ENCODE assay signal across 15 mouse cellular contexts in the genomic region with DNA sequence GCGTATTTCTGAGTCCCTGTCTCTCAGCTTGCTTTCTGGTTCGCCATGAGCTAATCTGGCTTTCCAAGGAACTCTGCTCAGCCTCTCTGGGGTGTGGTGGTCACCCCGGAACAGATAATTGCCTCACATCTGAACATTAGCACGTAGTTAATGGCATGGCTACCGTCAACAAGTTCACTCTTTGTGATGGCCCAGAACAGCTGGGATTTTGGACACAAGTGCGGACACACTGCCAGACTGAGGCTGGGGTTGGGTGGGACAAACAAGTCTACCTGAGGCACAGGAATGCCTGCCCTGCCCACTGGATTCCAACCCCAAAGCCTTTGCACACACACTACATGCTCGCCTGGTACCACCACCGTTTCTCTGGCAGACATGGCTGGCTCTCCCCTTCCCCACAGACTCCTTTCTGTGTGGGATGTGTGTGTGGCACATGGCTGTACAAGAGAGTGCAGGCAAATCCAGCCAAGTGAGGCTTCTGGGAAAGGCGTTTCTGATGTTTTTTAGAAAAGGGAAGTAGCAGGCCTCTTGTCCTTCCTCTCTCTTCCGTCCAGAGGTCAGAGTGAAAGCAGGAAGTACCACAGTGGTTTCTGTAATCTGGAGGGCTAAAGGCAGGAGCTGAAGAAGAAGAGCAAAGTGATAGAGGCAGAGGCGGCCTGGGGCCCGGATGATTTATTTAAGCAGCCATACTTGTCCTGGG.
A peak's percentile ranks its signal among the peaks of the same experiment; 100 is the strongest.
DNase-seq lines count a peak whose midpoint lies in the region; ATAC-seq and TF ChIP-seq lines count a peak whose summit lies in the region.
"Had no signal": no experiment of that assay in that cellular context is flagged by ENCODE, and none has a peak within 500 bp of the region (broad histone marks: within the 10 kb centered on the region; RNA-seq: fewer than 3 reads in every experiment).

No protein-coding gene starts in this region.

- H3K36me3 ChIP-seq in macrophage (ENCODE audit: inconsistent target): no peaks in the 10 kb centered on the region
- H3K36me3 ChIP-seq: embryonic facial prominence, embryonic 12.5 days; heart, embryonic 13.5 days; limb, embryonic 12.5 days had no signal

- WGBS in macrophage (ENCODE audit: missing documents): 51% methylated on average over 10 of the region's 12 CpGs

- no peaks in the 10 kb centered on the region for H3K79me2 ChIP-seq in macrophage (ENCODE audit: inconsistent target)

- intact Hi-C loops in gastrocnemius, adult 2 months (cut with DNase I): no loop called here
- intact Hi-C loops in gastrocnemius, postnatal 14 days (cut with DNase I; ENCODE audit: low total_unique reads): no loop called here
- intact Hi-C loops in left cerebral cortex, postnatal 4 days (cut with DNase I): no loop called here

- DNase-seq in gastrocnemius, adult 2 months: no peak
- DNase-seq in gastrocnemius, postnatal 14 days: no peak
- DNase-seq in A20 (ENCODE audit: low read depth, low spot score): peak; percentile 77
- DNase-seq in embryo, embryonic 10 days (ENCODE audit: low spot score): no peak
- DNase-seq in c-Kit-positive CD71-positive TER-119-positive erythroid progenitor cells, embryonic 14.5 days (ENCODE audit: low spot score): no peak
- no peak for DNase-seq in left cerebral cortex, postnatal 4 days
- DNase-seq: forebrain, postnatal 0 days; midbrain, embryonic 14.5 days; thymus, postnatal 4 days had no signal

- peak; percentile 85 for ATAC-seq in common myeloid progenitor, adult 5-6 weeks (replicated peaks; ENCODE audit: low read depth, poor library complexity, severe bottlenecking)
- ATAC-seq: forebrain, postnatal 0 days; hindbrain, embryonic 16.5 days had no signal

- no peak overlapping the region for H3K4me3 ChIP-seq in gastrocnemius, adult 2 months
- H3K4me3 ChIP-seq in macrophage (ENCODE audit: inconsistent target): no peak overlapping the region
- H3K4me3 ChIP-seq: embryonic facial prominence, embryonic 12.5 days; heart, embryonic 13.5 days; limb, embryonic 12.5 days had no signal

- peak overlapping the region; percentile 24; the same call in 1 of the 2 replicates for H3K27ac ChIP-seq in gastrocnemius, adult 2 months
- peak overlapping the region; percentile 90 for H3K27ac ChIP-seq in macrophage
- H3K27ac ChIP-seq: embryonic facial prominence, embryonic 12.5 days; heart, embryonic 13.5 days; limb, embryonic 12.5 days had no signal

- no peak for TF ChIP-seq CTCF in gastrocnemius, adult 2 months (IDR thresholded peaks at IDR 0.05)
